Mouse (Mus musculus) skeletal muscle tissue, adult 2 months (tissue): ENCODE data around the gene Proser1.

Source experiments
- DNase-seq: peaks from one replicate; pipeline ENCODE4 v3.0.0-alpha.2; 2012; ENCODE audit warnings: low read depth, low spot score

Gene Proser1

DNA sequence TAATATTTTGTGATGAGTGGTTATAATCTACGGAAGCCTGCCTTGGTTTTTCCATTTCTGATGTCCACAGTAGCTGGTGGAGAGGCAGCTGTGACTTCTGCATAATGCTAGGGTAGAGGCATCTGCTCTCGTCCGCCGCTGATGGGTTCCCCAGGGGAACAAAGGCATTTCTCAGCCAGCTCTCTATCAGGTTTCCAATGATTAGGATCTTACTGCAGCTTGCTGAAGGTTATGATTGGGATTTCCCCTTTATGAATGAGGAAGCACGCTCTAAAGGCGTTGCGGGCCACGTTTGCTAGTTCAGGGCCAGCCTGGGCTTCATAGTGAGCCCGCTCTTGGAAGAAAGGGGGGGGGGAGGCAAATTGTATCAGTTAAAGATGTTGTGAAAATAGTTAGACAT is 3.0 kb downstream of the Proser1 start:
- no peak for DNase-seq

DNA sequence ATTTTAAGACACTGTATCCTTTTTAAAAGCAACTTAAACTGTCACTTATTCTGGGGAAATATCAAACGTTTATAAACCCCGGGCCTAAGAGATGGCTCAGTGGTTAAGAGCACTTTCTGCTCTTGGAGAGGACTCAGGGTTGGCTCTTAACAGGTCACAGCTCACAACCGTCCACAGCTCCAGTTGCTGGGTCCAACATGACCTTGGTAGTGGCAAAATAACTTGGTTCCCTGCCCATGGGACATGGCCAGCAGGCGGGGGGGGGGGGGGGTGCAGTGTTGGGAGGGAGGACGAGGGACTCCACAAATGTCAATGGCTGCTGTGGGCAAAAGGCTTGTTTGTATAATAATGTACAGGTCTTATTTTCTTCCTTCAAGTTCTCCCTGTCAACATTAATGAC is 3.9 kb downstream of the Proser1 start:
- peak; percentile 79 for DNase-seq

- no peak for DNase-seq
Measured at GRCm38 (mm10) chr3:53469650-53470049, 6.2 kb downstream of the Proser1 start.

DNA sequence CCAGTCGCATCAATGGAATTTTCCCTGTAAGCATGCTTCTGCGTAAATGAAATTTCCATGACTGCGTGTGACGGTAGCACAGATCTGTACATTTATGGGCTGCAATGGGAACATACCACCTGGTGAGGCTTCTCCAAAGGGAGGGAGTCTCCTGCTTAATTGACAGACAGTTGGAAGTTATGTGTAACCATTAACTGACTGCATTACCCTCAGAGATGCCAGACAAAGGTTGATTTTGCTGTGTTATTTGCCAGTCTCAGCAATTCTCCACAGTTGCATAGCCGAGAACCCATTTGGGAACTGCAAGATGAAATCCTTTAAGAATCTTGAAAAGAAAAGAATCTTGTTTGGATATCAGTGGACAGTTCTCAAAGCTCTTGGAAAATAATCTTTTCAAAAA is 8.6 kb downstream of the Proser1 start:
- no peak for DNase-seq

GRCm38 (mm10) chr3:53474179-53474578 is 10.7 kb downstream of the Proser1 start:
- no peak for DNase-seq

GRCm38 (mm10) chr3:53475889-53476288 is 12.4 kb downstream of the Proser1 start:
- no peak for DNase-seq

DNA sequence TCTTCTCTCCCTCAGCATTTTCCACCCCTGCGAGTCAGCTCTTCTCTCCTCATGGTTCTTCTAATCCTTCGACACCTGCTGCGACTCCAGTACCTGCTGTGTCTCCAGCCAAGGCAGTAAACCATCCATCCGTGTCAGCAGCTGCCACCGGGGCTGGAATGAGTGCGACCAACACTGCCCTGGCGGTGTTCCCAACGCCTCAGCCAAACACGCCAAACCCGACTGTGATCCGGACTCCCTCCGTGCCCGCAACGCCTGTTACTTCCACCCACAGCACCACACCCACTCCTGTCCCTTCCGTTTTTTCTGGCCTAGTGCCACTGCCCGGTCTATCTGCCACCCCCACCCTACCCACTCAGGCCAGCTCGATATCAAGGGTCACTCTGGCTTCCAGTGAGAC is 14.0 kb downstream of the Proser1 start:
- DNase-seq: peak; percentile 59

DNA sequence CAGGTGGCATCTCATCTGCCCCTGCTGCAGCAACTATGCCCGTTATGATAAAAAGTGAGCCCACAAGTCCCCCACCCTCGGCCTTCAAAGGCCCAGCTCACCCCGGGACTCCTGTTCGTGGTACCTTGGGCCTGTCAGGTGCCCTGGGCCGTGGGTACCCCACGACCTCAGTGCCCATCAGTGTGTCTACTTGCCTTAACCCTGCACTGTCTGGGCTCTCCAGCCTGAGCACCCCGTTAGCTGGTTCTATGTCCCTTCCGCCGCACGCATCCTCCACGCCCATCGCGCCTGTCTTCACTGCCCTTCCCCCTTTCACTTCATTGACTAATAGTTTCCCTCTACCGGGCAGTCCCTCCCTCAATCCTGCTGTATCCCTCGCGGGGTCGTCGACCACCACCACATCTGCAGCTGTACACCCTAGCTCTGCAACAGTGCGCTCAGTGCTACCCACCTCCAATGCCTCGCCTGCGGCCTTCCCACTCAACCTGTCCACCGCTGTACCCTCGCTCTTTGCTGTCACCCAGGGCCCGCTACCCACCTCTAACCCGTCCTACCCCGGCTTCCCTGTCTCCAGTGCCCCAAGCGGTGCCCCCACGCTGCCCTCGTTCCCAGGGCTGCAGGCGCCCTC is 15.1 kb downstream of the Proser1 start:
- DNase-seq: no peak

- DNase-seq: no peak
Measured at GRCm38 (mm10) chr3:53483414-53484059, 20.1 kb downstream of the Proser1 start.

- no peak for DNase-seq
Measured at GRCm38 (mm10) chr3:53486561-53486960, 23.1 kb downstream of the Proser1 start.

- no peak for DNase-seq
Measured at GRCm38 (mm10) chr3:53486996-53487576, 23.6 kb downstream of the Proser1 start.

DNA sequence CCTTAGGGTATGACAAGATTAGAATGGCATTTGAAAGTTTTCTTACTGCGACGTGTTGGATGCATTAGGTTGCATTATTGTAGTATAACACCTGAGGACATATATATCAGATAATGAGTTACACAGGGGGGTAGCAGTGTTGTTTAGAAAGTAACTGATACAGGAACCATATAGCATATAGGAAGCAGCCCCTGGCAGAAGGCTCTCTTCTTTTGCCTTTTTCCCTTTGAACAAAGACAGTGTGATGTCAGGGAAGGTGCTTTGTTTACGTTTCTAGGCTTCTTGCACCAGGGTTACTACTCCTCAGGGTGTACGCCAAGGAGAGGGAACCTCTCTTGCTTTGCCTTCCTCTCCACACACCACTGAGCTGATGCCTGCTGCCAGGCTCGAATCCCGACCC is 24.9 kb downstream of the Proser1 start, which contains the start of gene Stoml3:
TSS of gene Stoml3 (plus strand) at position 301 of the 400 bp plus-strand sequence.
- DNase-seq: no peak

- DNase-seq: no peak
Measured at GRCm38 (mm10) chr3:53498351-53498905, 35.0 kb downstream of the Proser1 start.

DNA sequence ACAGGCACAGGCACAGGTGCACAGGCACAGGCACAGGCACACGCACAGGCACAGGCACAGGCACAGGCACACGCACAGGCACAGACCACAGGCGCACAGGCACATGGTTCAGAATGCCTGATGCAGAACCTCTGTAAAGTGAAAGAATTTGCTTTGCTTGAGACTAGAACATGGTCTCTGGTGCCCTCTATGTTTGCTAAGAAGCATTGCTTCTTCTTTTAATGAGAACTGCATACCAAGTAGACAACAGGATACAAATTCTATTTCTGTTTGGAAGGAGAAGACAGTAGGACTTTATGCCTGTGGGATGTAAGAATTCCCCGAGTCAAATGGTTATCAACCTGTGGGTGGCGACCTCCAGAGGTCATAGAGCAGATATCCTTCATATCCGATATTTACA is 39.0 kb downstream of the Proser1 start:
- no peak for DNase-seq

DNA sequence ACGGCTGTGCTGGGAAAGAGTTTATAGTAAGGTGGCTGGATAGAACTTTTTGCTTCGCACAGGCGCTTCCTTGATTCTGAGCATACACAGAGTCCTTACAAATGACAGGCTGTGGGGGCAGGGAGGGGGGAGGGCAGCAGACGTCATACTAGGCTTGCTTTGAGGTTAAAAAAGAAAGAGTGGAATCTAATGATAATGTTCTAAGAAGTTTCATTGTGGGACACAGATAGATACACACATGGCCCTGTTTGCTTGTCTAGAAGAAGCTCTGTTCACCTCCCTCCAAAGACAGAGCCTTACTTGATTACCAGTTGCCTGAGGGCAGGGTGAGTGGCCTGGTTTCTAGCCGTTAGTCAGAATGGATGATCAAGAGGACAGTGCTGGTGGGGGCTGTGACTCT is 49.6 kb downstream of the Proser1 start:
- DNase-seq: no peak

DNA sequence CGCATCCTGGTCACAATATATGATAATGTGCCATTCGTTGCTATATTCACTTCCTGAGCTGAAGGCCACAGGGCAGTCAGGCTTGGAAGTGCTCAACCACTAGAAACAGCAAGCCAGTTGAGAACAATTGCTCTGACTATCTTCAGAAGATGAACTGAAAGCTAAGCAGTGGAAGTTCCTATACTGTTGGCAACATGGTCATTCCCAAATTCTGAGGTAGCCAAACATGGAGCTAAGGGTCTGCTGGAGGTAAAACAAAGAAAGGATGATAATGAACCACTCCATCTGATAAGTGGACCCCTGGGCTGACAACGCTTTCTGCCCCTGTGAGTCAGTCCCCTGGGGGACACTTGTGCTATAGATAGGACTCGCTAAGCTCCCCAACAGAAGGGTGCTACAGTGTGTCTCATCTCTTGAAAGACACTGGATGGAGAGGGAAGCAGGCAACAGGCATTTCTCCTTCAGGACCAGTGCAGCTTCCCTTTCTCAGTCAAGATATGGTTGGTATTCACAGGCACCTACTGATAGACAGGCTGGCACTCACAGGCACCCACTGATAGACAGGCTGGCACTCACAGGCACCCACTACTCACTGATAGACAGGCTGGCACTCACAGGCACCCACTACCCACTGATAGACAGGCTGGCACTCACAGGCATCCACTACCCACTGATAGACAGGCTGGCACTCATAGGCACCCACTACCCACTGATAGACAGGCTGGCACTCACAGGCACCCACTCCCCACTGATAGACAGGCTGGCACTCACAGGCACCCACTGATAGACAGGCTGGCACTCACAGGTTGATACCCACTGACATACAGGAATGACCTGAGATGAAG is 51.0 kb downstream of the Proser1 start:
- DNase-seq: no peak

DNA sequence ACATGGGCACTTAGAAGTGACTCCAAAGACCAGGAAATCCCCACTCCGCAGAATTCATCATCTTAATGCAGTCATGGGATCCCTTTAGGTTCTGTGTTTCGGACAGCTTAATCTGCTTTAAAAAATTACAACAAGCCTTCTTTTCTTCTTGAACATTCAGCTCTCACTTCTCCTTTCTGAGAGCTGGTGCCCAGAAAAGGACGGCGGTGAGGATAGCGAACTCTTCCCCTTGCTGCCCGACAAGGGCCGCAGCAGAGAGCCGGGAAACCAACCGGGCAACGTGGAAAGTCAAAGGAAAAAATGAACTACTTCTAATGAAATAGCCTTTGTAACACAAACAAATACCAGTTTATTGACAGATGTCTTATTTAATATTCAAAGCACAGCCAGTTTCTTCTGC is 59.3 kb downstream of the Proser1 start:
- no peak for DNase-seq

DNA sequence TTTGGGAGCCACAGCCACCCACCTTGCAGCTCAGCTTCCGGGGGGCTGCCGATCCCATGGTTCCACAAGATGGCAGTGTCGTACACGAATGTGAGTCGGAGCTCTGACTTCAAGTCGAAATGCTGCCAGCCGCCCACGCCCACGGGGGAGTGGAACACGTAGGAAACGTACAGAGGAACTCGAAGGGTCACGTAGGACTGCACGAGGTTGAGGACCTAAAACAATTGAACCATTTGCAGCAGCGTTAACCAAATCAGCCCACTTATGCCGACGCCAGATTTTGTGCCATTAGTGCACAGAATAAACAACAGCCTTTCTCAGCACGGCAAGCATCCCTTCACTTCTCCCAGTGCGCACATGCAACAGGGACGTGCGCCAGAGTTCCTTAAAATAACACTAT is 62.3 kb downstream of the Proser1 start:
- peak; percentile 3 for DNase-seq

GRCm38 (mm10) chr3:53530305-53530704 is 66.8 kb downstream of the Proser1 start:
- no peak for DNase-seq
